Mouse (Mus musculus): ENCODE measurements around the gene C330021F23Rik.
"Not testable (repeated sequence)": the region's sequence is repeated elsewhere in the genome, so short reads cannot be mapped to it uniquely, and the experiment has no call there.

Gene C330021F23Rik

DNA sequence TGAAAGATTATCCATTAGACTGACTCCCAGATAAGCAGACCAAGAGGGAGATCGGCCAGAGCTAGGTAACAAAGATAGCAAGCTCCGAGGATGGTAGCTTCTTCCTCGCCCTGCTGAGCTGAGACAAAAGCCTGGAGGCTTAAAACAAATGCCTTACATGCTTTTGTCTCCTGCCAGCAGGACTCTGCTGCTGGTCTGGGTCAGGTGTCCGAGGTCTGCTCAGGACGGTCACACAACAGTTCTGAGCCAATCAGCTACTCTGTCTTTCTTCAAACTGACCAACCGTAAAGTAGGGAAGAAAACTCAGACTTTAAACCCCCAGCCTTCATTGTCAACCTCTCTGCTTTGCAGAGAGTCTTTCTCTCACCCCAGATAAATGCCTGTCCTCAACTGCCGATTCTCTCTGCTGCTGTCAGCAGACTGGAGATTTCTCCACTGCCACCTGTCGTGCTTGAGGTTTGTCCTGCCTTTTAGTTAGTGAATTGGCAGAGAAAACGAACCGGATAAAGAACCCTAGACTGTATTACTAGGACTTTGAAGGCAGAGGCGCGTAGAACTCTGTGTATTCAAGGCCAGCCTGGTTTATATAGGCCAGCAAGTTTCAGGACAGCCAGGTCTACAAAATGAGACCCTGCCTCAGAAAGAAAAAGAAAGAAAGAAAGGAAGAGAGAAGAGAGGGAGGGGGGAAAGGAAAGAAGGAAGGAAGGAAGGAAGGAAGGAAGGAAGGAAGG, at the start of gene C330021F23Rik:
Gene C330021F23Rik (plus strand): TSS at position 350 of the 731 bp plus-strand sequence.
- DNase-seq = no peak

DNA sequence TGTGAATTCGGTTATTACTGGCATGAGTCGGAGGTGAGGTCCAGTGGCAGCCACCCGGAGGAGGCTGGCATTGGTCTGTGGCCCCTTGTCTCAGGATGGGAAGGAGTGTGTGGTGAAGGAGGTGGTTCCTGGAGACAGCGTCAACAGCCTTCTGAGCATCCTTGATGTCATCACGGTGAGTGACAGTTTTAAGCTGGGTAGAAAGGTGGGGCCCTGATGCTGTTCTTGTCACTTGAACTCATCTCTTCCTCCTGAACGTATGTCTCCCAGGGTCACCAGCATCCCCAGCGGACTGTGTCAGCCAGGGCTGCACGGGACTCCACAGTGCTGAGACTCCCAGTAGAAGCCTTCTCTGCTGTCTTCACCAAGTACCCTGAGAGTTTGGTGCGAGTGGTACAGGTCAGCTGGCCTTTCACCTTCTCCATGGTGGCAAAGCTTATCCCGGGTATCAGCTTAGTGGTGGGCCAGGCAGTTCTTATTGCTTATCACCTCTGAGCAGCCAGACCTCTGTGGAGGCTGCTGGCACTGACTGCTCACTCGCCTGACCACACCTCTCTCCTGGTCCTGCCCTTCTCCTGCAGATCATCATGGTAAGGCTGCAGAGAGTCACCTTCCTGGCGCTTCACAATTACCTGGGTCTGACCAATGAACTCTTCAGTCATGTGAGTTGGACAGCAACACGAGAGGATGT, 45.6 kb upstream of the C330021F23Rik start:
- no peak for DNase-seq

DNA sequence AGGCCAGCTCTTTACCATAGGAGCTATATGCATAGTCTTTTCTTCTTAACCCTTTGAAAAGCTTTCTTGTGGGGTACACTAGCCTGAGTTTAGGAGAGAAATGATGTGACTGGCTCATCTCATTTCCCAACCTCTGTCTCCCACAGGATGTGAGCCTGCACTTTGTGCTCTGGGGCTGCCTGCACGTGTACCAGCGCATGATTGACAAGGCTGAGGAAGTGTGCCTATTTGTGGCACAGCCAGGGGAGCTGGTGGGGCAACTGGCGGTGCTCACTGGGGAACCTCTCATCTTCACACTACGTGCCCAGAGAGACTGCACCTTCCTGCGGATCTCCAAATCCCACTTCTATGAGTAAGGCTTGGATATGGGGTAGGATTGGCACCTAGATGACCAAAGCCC, 37.0 kb upstream of the C330021F23Rik start:
- DNase-seq = no peak

DNA sequence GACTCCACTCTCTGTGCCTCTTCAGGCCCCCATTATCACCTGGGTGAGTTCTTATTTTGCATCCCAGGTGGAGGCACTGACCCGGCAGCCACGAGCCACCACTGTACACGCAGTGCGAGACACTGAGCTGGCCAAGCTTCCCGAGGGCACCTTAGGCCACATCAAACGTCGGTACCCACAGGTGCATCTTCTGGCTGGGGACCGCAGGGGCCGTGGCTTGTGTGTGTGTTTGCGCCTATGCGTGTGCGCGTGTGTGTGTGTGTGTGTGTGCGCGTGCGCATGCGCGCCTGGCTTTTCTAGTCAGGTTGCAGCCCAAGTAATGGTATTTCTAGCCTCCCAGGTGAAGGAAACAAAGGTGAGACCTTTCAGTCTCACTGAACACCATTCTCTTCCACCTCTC, 35.9 kb upstream of the C330021F23Rik start:
- DNase-seq = no peak

DNA sequence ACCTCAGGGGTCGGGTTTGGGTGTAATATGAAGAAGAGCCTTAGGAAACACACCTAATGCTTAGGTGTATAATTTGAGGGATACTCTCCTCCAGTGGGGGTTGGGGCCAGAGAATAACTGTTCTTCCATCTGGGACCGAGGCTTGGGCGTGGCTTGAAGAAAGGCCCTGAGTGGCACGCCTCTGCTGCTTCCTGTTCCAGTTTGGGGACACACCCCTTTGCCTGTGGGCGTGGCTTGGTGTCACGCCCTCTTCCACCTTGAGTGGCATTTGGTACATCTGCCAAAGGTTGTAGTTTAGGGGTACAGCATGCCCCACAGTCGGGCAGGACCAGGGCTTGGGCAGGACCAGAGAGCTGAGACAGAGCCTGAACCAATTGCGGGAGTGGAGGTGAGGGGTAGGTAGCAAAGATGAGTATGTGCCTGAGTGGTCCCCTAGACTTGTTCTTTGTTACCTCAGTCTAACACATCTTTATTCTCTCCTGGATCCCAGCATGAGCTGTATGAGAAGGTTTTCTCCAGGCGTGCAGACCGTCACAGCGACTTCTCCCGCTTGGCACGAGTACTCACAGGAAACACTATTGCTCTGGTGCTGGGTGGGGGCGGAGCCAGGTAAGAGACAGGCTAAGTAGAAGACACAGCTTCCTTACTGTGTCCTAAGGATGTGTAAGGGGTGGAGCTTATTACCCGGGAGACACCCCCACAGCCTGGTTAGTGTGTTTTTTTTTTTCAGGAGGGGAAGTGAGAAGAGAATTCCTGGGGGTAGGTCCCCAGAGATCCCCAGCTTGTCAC, 31.5 kb upstream of the C330021F23Rik start:
- no peak for DNase-seq

DNA sequence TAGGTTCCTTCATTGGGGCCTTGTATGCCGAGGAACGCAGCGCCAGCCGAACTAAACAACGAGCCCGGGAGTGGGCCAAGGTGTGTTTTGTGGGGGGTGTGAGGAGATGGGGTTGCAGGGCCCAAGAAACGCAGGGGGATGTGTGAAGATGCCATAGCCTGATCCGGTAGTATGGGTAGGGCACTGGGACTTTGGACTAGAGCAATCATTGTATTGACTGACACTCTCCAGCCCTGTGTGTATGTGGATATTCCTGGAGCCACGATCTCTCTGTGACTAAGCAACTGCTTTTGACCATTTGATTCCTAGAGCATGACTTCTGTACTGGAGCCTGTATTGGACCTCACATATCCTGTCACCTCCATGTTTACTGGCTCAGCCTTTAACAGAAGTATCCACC, 30.9 kb upstream of the C330021F23Rik start:
- DNase-seq = no peak

DNA sequence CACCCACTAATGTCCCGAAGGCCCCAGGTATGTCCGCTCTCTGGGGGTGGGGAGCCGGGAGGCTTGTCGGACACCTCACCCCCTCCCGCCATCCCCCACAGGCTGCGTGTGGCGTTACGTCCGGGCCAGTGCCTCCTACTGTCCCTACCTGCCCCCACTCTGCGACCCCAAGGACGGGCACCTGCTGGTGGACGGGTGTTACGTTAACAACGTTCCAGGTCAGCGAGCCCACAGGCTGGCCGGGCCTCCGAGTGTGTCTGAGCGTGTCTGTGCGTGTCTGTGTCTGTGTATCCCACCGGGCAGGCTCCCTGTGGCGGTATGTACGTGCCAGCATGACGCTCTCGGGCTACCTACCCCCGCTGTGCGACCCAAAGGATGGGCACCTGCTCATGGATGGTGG, 30.1 kb upstream of the C330021F23Rik start:
- no peak for DNase-seq

DNA sequence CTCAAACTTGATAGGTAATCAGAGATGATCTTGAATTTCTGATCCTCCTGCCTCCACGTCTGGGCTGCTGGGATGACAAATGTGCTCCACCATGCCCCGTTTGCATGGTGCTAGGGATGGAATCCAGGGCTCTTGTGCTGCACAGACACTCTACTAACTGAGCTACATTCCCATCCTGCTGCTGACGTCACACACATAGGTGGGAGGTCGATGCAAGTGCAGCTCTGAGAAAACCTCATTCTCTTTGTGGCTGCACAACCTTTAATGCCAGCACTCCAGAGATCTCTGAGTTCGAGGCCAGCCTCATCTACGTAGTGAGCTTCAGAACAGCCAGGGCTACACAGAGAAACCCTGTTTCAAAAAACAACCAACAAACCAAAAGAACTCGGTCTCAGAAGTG, 28.6 kb upstream of the C330021F23Rik start:
- no peak for DNase-seq

DNA sequence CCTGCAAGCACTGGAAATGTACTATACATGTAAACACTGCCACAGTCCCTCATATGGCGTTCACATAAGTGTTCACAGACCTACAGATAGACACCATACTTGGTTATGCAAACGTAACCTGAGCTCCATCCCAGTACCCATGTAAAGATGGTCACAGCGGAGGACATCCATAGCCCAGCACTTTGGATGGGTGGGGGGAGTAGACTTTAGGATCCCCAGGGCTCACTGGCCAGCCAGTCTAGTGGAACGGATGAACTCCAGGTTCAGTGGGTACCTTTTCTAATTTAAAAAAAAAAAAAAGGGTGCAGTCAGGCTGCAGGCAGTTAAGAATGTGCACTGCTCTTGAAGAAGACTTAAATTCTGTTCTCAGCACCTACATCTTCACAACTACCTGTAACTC, 27.7 kb upstream of the C330021F23Rik start:
- no peak for DNase-seq

DNA sequence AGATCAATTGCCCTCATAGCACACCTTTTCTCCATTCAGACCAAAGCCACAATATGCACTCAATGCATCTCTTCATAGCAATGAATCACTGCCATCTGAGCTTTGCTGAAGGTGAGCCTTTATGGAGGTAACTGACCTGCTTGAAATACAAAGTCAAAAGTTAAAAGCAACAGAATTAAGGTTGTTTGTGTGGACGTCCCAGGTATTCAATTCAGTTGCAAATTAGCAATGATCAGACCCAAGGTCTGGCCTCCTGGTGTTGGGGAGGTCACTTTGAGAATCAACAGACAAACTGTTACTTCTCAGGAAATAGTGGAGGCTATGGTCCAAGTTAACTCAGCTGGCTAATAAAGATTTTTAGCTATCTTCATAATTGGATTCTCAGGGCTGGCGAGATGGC, 21.3 kb upstream of the C330021F23Rik start:
- no peak for DNase-seq

DNA sequence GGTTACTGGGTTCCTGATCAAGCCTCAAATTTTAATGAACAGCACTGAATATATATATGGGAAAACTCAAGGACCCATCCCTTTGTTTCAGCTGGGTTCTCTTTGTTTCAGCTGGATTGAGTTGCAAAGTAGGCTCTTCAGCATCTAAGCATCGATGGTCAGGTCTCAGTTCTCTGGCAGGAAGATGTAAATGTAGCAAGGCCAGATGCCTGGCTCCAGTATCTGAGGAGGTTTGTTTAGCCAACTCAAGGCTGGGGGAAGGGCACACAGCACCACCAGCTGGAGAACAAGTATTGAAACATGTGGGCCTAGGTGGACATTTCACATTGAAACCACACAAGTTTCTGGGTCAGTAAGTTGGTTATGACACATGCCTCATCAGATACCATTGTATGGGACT, 15.6 kb upstream of the C330021F23Rik start:
- no peak for DNase-seq

DNA sequence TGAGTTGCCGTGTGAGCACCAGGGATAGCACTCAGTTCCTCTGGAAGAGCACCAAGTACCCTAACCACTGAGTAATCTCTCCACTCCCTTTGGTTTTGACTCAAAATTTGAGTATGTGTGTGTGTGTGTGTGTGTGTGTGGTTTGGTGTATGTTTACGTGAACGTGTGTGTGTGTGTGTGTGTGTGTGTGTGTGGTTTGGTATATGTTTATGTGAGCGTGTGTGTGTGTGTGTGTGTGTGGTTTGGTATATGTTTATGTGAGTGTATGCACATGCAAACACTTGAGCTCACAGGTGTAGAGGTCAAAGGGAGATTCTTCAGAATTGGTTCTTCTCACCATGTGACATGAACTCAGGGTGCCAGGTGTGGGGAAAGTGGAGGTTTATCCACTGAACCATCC, 11.7 kb upstream of the C330021F23Rik start:
- no peak for DNase-seq

DNA sequence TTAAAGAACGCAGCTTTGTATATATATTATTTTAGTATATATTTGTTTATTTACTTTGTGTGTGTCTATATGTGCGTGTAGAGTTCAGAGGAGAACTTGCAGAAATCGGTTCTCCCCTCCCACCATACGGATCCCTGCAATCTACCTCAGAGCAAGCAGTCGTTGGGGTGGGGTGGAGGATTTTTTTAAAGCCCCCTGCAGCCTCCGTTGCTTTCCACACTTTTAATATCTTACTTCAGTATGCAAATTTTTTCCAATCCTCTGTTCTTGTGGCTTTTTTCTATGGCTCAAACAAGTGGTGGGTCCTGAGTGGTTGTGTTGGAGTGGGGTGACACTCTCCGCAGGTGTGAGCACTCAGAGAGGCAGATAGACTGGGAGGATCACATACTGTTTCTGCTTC, 588 bp downstream of the C330021F23Rik start:
- no peak for DNase-seq

DNA sequence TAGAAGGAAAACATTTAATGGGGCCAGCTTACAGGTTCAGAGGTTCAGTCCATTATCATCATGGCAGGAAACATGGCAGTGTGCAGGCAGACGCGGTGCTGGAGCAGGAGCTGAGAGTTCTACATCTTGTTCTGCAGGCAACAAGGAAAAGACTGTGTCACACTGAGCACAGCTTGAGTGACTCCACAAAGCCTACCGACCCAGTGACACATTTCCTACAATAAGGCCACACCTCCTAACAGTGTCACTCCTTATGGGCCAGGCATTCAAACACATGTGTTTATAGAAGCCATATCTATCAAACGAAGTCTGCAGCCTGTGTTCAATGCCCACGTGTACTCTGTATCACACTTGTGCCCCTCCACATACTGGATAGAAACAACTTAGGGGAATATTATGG, 2.0 kb downstream of the C330021F23Rik start:
- no peak for DNase-seq

DNA sequence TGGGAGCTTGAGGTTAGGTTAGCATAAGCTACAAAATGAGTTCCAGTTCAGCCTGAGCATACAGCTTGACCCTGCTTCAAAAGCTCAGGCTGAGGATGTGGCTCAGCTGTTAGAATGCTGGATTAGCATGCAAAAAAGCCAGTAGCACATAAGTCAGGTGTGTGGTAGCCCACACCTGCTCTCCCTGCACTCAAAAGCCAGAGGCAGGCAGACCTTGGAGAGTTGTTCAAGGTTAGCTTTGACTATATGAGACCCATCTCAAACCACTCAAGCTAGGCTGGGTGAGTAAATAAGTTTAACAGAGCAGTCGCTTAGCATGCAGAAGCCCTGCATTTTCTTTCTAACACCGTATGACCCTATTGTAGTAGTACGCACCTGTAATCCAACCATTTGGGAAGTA, 6.8 kb downstream of the C330021F23Rik start:
- DNase-seq = no peak

DNA sequence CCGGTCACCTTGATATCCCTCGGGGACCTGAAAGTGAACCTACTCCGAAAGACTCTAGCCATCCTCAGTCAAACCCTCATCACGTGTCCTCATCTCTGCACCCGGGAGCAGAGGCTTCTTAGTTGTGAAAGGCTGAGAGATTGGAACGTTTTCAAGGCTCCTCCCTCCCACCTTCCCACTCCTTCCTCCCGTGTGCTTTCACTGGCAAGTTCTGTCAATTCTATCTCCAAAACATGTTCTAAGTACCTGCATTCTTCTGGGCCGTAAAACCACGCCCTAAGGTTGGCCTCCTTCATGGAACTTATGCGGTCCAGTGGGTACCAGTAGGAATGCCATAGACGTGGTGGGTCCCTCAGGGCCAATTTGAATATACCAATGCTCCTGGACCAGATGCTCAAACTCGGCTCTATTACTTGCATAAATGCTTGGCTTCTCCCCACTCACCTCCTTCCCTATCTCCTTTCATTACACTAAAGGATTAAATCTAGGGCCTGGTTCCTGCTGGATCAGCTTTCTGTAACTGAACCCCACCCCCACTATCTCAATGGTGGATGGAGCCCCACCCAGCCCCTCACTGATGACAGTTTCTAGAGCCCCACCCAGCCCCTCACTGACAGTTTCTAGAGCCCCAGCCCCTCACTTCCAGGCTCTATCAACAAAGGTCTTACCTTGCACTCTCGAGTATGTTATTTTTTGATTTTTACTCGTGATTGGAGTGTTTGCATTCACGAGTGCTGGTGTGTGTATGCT, 8.6 kb downstream of the C330021F23Rik start:
- DNase-seq = no peak

DNA sequence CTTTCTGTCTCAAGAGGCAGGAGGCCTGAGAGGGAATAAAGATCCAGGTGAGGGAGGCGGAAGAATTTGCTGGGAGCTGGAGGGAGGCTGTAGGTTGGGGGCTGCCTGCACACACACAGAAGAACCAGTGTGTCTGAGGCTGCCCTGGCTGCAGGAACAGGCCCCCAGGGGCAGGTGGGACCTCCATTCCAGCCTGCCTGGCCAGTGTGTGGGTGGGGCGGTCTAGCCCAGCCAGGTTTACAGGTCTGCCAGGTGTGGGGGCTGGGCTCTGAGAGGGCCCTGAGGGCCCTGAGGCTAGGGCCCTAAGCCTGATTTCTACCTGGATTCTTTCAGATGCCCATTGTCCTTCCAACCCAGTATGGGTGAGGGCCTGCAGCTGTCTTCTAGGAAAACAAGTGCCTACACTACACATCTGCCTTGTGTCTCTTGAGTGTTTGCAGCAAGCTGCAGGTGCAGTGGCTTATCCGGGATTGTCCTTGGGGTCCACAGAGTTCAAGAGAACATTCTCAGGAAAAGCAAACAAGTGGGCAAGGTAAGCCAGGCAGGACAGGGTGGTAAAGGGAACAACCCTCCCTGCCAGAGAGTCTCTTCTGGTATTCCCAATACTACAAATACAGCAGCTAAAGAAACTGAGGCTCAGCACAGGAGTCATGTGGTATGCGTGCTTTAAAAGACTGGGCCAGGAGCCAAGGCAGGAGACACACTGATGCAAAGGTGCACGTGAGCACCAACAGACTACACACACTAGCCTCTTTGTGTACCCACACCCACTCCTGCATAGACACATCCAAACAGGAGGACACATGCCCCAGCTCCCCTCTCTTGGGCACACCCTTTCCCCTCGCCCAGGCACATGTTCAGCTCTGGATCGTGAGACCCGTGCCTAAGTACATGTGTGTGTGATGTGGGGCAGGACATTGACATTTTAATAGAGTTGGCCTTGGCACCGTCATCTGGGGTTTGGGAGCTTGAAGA, 11.9 kb downstream of the C330021F23Rik start:
- no peak for DNase-seq

DNA sequence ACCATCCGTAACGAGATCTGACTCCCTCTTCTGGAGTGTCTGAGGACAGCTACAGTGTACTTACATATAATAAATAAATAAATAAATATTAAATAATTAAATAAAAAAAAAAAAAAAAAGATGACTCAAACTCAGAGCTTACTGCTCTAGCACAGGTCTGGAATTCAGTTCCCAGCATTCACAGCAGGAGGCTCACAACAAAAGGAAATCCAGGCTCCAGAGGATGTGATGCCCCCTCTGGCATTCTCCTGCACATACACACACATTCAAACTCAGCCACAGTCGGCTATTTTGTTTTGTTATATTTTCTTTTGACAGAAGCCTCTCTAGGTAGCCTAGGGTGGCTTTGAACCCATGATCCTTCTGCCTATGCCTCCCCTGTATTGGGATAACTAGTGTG, 14.2 kb downstream of the C330021F23Rik start:
- DNase-seq = not testable (repeated sequence)

DNA sequence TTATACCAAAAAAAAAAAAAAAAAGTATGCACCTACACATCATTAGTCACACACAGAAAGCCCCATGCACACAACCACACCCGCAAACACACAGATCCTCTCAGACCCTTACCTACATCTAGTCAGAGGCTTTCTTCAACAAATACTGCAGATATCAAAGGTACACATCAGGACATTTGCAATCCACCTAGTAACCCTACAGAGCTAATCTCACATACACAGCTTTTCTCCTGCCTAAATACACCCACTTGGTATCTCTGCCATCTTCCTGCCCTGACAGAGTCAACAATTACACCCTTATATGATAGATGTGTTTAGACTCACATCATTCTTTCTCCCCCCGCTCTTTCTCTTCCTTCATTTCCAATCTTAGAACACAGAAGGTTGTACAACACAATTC, 18.7 kb downstream of the C330021F23Rik start:
- DNase-seq = no peak

DNA sequence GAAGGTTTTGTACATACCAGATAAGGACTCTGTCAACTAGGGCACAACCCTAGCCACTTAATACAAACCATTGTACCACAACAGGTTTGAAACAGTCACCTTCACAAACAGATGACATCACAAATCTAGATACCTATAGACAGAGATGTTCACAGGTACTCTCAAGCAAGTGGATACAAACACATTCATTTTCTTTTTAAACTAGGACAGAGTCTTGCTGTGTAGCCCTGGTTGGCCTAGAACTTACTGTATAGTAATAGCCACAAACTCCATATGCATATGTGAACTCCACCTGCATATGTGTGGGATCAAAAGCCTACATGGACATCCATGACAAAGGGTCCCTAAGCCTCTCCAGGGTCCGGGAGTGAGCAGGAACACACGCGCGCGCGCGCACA, 19.2 kb downstream of the C330021F23Rik start, which contains the start of gene Camsap3:
Gene Camsap3 (plus strand): TSS at position 301 of the 398 bp plus-strand sequence.
- no peak for DNase-seq

DNA sequence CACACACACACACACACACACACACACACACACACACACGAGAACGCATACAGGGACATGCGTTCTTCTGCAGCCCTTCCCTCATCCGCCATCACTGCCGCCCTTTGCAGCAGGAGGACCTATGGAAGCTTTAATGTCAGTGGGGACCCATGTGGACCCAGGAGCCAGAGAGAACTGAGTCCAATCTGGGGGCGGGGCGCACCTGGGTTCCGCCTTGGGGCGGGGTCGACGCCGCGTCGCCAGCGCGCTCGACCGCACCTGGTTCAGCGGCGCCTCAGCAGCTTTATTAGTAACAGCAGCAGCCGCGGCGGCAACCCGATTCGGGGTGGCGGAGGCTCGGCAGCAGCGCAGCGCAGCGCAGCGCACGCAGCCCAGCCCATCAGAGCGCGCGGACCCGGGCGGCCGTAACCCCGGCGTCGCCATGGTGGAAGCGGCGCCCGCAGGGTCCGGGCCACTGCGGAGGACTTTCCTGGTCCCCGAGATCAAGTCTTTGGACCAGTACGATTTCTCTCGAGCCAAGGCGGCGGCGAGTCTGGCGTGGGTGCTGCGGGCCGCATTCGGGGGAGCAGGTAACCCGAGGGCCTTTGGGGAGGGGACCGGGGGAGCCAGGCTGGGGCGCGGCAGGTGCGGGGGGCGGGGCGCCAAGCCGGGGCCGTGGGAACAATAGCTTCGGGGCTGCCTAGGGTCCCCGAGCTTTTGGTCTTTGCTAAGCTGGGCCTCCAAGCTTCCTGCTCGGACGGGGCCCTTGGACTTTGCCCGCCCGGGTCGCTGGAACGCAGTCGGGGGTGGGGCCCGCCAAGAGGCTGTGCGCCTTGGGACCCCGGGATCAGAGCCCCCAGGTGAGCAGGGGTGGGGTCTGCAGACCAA, 19.8 kb downstream of the C330021F23Rik start:
- peak; percentile 81 to 83 for DNase-seq

Measured in cerebellum, postnatal 14 days (tissue).